ENCODE assay signal across 19 mouse cellular contexts in the genomic region with DNA sequence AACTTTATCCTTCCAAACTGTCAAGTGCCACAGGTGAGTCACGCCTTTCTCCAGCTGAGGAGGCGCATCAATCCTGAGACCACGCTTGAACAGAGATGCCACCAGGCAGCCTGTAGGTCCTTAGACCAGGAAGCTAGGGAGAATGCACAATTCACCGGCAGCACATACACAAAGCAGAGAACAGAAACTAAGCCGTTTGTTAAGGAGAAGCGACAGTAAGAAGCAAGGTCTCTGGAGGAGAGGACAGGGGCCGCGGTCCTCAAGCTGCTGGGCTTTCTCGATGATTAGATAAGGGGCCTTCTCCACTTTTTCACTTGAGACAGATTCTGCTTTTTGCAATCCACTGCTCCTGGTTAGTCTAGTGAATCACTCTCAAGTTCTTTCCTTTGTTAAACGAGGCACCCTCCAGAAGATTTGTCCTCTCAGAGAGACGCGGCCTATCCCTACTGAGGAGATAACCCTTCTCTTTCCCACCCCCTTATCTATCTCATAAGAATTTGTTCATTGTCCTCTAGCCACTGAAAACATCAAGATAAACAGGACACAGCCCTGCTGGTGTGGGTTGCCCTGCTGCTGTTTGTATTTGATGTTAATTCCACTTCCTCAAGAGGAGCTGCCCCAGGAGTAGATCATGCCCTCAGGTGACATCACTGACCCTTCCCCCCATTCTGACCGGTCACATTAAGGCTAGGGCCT. TPM values are rescaled to one million over a fixed set of nuclear protein-coding genes. Genes with fewer than 3 reads are reported as not detected.
DNase-seq lines count a peak whose midpoint lies in the region; ATAC-seq and TF ChIP-seq lines count a peak whose summit lies in the region.
"Had no signal": no experiment of that assay in that cellular context is flagged by ENCODE, and none has a peak within 500 bp of the region (broad histone marks: within the 10 kb centered on the region; RNA-seq: fewer than 3 reads in every experiment).

No protein-coding gene starts in this region.

- no peaks in the 10 kb centered on the region for H3K9me3 ChIP-seq in erythroblast, embryonic 14.5 days (ENCODE audit: control insufficient read depth, low read length)
- no peaks in the 10 kb centered on the region for H3K9me3 ChIP-seq in liver, postnatal 0 days (ENCODE audit: low read length)
- H3K9me3 ChIP-seq: embryonic facial prominence, embryonic 13.5 days; heart, embryonic 15.5 days; midbrain, embryonic 13.5 days; neural tube, embryonic 13.5 days had no signal

- H3K4me1 ChIP-seq in erythroblast, embryonic 14.5 days (ENCODE audit: control insufficient read depth) = peaks cover 62% of the 10 kb centered on the region
- peaks cover 11% of the 10 kb centered on the region for H3K4me1 ChIP-seq in liver, postnatal 0 days (ENCODE audit: insufficient read depth)

- no peak for TF ChIP-seq EP300 in liver, postnatal 0 days (IDR thresholded peaks at IDR 0.05; ENCODE audit: low read depth)

- peaks cover 12% of the 10 kb centered on the region for H3K36me3 ChIP-seq in erythroblast, embryonic 14.5 days (ENCODE audit: control insufficient read depth)
- H3K36me3 ChIP-seq in liver, postnatal 0 days (replicated peaks; ENCODE audit: insufficient read depth, low read length) = peaks cover 3% of the 10 kb centered on the region; the same call in 1 of the 2 replicates
- H3K36me3 ChIP-seq: heart, embryonic 15.5 days had no signal

- DNase-seq in ES-CJ7 (ENCODE audit: low read depth, low spot score) (peak; percentile 17), liver (peak; percentile 20), adipocyte (ENCODE audit: low spot score) (no peak)
- no peak for DNase-seq in liver, postnatal 0 days
- DNase-seq in thymus, adult 18-20 months = no peak
- DNase-seq: adrenal gland, adult 8-10 months; cerebellum, adult 9-10 months; forebrain, postnatal 0 days; kidney, adult 8-10 months; kidney, postnatal 14 days; thymus, postnatal 25 days had no signal

- no peak overlapping the region for H3K27ac ChIP-seq in liver, postnatal 0 days (ENCODE audit: low read depth)
- H3K27ac ChIP-seq: embryonic facial prominence, embryonic 13.5 days; heart, embryonic 15.5 days; midbrain, embryonic 13.5 days; neural tube, embryonic 13.5 days had no signal

- peak overlapping the region; percentile 49 for H3K4me3 ChIP-seq in erythroblast, embryonic 14.5 days (replicated peaks)
- H3K4me3 ChIP-seq in liver, postnatal 0 days (ENCODE audit: low read depth, low read length) = no peak overlapping the region
- H3K4me3 ChIP-seq: embryonic facial prominence, embryonic 13.5 days; heart, embryonic 15.5 days; midbrain, embryonic 13.5 days; neural tube, embryonic 13.5 days had no signal

- ATAC-seq in erythroblast, adult 5-6 weeks (replicated peaks; ENCODE audit: low FRiP score, poor library complexity, severe bottlenecking) = no peak
- no peak for ATAC-seq in liver, postnatal 0 days
- no peak for ATAC-seq in inflammation-experienced regulatory T-cells, adult 6 months
- ATAC-seq: forebrain, postnatal 0 days; midbrain, embryonic 13.5 days had no signal

- peak overlapping the region; percentile 48 for H3K4me2 ChIP-seq in liver, postnatal 0 days (ENCODE audit: low read depth, low read length)
- H3K4me2 ChIP-seq: embryonic facial prominence, embryonic 13.5 days; heart, embryonic 15.5 days; midbrain, embryonic 13.5 days; neural tube, embryonic 13.5 days had no signal

- 48% methylated on average over 13 of the region's 13 CpGs for whole genome bisulfite sequencing in liver, postnatal 0 days (ENCODE audit: insufficient replicate concordance)

- no peak for TF ChIP-seq CTCF in liver, postnatal 0 days (IDR thresholded peaks at IDR 0.05; ENCODE audit: low read depth)

- peak overlapping the region; percentile 26; the same call in 1 of the 2 replicates for H3K9ac ChIP-seq in liver, postnatal 0 days (replicated peaks)
- H3K9ac ChIP-seq: embryonic facial prominence, embryonic 13.5 days; forebrain, postnatal 0 days; heart, embryonic 15.5 days; midbrain, embryonic 13.5 days; neural tube, embryonic 13.5 days had no signal

- H3K27me3 ChIP-seq in erythroblast, embryonic 14.5 days (ENCODE audit: control insufficient read depth) = no peaks in the 10 kb centered on the region
- H3K27me3 ChIP-seq in liver, postnatal 0 days (ENCODE audit: insufficient read depth, low read length) = no peaks in the 10 kb centered on the region
- H3K27me3 ChIP-seq: embryonic facial prominence, embryonic 13.5 days; heart, embryonic 15.5 days; midbrain, embryonic 13.5 days; neural tube, embryonic 13.5 days had no signal

RNA-seq across cellular contexts. Expression of gene Fam228a, which starts 19.0 kb away (rescaled TPM):
- not detected in 2 replicates for polyA plus RNA-seq in erythroblast, embryonic 14.5 days (2012)
- not detected in 2 replicates for total RNA-seq in erythroblast, adult 5-6 weeks (2015; ENCODE audit: low replicate concordance)
- total RNA-seq in erythroblast, adult 5-6 weeks (2017; ENCODE audit: low replicate concordance) = 1.7 TPM in 1 of 2 replicates, not detected in the other
- 0.07 TPM in 1 of 2 replicates, not detected in the other for polyA plus RNA-seq in liver, postnatal 0 days (2015; fragmentation: Nextera tagmentation; extraction: Ambion mirVana)
- under 1 TPM in 2 of 3 experiments, not detected in 1; 0.15 to 0.31 TPM for polyA plus RNA-seq in inflammation-experienced regulatory T-cells, adult 6 months (2017; shearing (Covaris generic))
- total RNA-seq: megakaryocyte, adult 5-6 weeks had no signal

RNA-seq across cellular contexts. Expression of gene Pfn4, which starts 49.6 kb away (rescaled TPM):
- polyA plus RNA-seq in erythroblast, embryonic 14.5 days (2012) = not detected in 2 replicates
- total RNA-seq in erythroblast, adult 5-6 weeks (2015; ENCODE audit: low replicate concordance) = not detected in 2 replicates
- 2.7 TPM in 1 of 2 replicates, not detected in the other for total RNA-seq in erythroblast, adult 5-6 weeks (2017; ENCODE audit: low replicate concordance)
- 0.60 and 0.72 TPM in 2 replicates for polyA plus RNA-seq in liver, postnatal 0 days (2015; fragmentation: Nextera tagmentation; extraction: Ambion mirVana)
- not detected for polyA plus RNA-seq in inflammation-experienced regulatory T-cells, adult 6 months (2017; shearing (Covaris generic))
- total RNA-seq: megakaryocyte, adult 5-6 weeks had no signal

RNA-seq across cellular contexts. Expression of gene Fam228b, which starts 49.9 kb away (rescaled TPM):
- polyA plus RNA-seq in erythroblast, embryonic 14.5 days (2012) = 0.01 and 0.02 TPM in 2 replicates
- not detected in 2 replicates for total RNA-seq in erythroblast, adult 5-6 weeks (2015; ENCODE audit: low replicate concordance)
- not detected in 2 replicates for total RNA-seq in erythroblast, adult 5-6 weeks (2017; ENCODE audit: low replicate concordance)
- 0.44 and 0.68 TPM in 2 replicates for polyA plus RNA-seq in liver, postnatal 0 days (2015; fragmentation: Nextera tagmentation; extraction: Ambion mirVana)
- polyA plus RNA-seq in inflammation-experienced regulatory T-cells, adult 6 months (2017; shearing (Covaris generic)) = under 1 TPM in 1 of 3 experiments, not detected in 2; 0.22 TPM
- total RNA-seq: megakaryocyte, adult 5-6 weeks had no signal

Comparison
In these comparisons a context has a peak if more than half of its experiments do, and no peak if none do; other contexts are left out.
1. DNase-seq: peak in ES-CJ7 (single experiment) and liver (single experiment); none in liver, postnatal 0 days (single experiment), adipocyte (single experiment) and thymus, adult 18-20 months (0 of 2).